Mouse (Mus musculus) kidney, postnatal 36 days (tissue): ENCODE data around the gene Cenpu.

Source experiments
- DNase-seq, 2 experiments: peaks; one replicate each; pipeline ENCODE4 v3.0.0; 2021 to 2022; ENCODE audit warnings: mixed read lengths in 2 of 2

Gene Cenpu

DNA sequence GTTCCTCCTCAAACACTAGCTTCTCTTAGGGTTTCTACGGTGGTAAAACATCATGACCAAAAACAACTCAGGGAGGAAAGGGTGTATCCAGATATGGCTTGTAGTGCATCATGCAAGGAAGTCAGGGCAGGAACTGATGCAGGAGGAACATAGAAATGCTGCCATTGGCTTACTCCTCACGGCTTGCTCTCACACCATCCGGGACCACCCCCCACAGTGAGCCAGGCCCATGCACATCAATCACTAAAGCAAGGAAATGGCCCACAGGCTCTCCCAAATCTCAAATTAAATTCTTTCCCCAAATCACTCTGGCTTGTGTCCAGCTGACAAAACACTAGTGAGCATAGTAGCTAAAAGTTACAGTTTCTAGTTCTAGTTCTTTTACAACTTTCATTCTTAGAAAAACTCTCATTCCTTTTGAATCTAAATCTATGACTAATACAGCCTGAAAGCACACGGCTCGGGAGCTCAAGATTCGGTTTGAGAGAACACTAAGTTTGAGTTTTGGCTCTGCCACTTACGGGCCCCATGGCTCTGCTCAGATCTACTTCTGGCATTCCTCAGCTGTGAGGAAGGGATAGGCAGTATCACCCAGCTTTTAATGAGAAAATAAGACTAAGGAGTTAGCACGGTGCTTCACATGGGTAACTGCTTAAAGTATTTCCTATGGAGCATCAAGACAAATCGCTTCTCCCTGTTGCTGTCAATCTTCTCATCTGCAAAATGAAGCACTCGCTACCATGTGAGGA lies 49.3 kb downstream of the Cenpu start:
- no peak for DNase-seq

DNA sequence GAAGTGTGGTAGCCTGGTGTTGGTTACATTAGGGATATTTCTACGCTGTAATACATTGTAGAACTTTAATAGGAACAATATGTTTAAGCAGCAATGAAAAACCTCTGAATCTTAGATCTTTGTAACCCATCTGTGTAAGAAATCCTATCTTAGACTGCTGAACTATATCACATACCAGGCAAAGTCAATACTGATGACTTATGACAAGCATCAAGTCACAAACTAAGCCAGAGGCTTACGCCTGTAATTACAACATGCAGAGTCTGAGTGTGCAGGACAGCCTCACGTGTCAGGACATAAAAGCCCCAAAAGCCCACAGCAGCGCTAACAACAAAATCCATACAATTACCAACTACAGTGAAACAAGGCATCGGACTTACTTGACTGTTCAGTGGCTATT lies 51.8 kb downstream of the Cenpu start:
- no peak for DNase-seq

DNA sequence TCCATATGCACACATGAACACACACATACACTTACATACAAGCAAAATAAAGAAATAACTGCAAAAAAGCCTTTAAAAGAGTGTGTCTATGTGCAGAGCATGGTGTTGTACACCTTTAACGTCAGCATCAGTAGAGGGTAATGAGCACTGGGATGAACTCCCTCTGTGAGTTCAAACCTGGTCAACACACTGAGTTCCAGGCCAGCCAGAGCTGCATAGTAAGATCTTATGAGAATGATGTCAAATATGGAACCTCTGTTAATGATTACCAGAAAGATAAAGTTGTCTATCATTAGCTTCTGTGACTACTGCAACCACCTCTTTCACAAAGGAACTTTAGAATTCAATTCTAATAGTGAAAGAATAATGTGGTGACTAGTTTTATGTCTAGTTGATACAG lies 55.1 kb downstream of the Cenpu start:
- no peak for DNase-seq

DNA sequence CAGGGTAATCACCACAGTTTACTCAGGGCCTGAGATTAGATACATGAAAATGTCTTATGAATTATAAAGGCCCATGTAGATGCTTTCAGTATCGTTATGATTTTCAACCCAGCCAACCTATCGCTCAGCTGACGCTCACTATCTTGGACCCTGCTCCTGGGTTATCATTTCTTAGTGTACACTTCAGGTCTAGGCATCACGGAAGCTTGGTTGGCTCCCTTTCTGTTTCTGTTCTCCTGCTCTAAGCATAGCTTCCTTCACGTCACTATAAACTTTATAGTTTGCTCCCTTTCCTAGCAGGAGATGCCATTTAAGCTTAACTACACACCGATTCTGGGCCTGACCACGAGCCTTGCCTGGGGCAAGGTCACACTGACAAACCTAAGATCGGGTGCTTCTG lies 59.7 kb downstream of the Cenpu start:
- no peak for DNase-seq

DNA sequence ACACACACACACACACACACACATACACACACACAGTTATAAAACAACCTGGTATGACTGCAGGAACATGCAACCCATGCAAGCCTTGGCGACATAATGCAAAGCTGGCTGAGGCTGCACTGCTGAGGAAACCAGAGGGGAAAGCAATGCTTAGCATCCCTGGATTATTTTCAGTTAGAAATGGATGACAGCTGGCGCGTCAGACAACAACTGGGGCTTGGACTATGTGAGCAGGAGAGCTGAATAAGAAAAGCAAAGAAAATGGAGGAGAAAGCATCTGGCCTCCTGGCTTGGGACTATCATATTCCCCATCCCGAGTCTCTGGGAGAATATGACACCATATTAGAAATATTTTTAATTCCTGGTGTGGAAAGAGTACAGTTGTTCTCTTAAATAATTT lies 61.1 kb downstream of the Cenpu start:
- DNase-seq: no peak

DNA sequence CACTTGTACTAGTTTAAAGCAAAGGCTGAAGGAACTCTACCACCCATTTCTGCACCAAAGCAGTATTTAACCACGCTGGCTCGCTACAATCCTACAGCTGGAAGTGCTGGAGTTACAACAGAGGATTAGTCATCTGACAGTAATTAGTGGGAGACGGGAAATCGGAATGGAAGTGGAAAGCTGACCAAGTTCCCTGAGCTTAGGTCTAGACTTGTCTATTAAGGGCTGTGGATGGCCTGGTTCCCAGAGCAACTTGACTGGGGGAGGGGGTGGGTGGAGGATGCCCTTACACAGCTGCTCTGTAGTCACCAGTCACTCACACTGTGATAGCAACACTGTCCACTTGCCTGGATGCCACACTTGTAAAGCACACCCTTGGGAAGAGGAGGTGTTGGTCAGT lies 61.5 kb downstream of the Cenpu start:
- DNase-seq: peak; percentile 24 to 26

DNA sequence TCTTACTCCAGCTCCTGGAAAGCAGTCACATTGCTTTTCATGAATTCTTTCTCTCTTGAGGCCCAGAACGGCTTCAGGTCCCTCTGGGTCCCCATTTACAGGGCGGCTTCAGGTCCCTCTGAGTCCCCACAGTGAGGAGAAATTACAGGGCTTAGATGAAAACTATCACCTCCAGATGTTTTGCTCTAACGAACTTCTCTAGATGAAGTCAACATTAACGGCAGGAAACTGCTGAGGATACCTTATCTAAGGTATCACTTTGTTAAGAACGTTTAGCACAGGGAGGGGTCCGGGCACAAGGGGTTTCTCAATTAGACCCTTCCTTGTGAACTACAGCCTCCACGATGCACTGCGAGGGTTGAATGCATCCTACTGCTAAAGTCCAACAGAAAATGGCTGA lies 64.1 kb downstream of the Cenpu start:
- peak in 1 of 2 experiments; percentile 10 for DNase-seq

DNA sequence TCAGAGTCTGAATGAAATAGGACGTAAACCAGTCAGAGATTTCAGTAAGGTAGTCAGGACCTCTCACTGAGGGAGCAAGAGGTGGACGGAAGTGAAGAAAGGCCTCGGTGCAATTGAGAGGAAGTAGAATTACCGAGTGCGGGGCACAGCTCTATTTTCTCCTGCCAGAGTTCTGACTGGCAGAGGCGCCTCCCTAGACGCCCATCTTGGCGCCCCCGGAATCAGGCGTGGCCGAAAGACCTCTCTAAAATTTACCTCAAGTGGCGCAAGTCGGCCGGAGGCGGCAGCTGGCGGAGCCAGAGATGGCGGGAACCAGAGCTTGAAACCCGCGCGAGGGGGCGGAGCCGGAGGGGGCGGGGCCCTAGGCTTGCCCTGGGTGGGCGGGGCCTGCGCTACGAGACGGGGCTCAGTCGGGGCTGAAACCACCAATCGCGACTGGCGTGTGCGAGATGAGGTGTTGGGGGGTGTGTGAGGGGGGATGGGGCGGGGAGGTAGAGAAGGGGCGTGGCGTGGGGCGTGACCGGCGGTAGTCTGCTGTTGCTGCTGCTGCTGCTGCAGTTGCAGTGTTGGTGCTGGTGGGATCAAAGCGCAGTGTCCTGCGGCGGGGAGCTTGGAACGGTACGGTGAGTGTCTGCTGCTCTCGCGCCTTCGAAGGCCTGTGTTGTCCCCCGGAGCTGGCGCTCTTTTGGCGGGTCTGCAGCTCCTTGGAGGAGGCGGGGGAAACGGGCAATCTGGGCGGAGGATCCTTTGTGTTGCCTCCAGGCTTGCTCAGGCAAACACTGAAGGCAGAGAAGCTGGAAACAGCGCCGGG lies 65.3 kb downstream of the Cenpu start, which contains the start of the genes Primpol and Casp3:
Gene Primpol (minus strand): TSS at position 334 of the 811 bp plus-strand sequence.
Gene Casp3 (plus strand): TSS at position 413 of the 811 bp plus-strand sequence.
- DNase-seq: peak; percentile 97 to 99

DNA sequence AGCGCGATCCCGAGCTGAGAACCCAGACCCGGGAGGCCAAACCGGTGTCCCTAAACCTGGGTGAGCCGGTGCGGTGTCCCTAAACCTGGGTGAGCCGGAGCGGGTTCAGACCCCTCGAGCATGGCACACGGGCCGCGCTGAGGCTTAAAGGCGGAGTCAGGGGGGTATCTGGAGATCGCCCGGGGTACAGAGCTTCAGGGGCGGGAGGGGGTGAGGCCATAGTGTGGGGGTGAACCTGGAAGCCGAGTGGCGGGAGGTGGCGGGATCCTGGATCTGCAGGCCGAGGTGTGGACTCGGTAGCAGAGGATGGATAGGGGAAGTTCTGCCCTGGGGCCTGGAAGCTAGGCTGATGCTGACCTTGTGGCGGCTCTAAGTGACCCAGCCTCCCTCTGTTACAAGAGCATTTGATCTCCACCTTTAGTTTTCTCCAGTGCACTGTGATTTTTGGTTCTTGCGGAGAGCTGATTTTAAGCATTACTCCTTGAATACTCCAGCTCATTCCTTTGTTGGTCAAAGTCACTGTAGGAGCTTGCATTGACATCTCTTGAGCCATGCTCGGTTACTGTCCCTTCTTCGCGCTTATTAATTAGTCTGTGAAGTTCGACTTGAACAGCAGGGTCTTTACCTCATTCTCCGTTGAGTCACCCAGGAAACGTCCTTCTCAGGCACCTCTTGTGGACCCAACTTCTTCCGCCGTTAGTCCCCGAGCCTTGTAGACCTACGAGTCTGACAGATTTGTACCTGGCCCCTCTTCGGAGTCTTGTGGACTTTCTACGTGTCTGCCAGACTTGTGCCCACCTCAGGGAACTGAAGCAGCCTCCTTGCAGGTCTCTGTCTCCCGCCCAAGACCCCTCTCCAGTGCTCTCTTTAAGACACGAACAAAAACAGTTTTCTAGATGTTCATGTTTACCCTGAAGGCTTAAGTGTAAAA lies 66.1 kb downstream of the Cenpu start:
- peak in 1 of 2 experiments; percentile 19 for DNase-seq

DNA sequence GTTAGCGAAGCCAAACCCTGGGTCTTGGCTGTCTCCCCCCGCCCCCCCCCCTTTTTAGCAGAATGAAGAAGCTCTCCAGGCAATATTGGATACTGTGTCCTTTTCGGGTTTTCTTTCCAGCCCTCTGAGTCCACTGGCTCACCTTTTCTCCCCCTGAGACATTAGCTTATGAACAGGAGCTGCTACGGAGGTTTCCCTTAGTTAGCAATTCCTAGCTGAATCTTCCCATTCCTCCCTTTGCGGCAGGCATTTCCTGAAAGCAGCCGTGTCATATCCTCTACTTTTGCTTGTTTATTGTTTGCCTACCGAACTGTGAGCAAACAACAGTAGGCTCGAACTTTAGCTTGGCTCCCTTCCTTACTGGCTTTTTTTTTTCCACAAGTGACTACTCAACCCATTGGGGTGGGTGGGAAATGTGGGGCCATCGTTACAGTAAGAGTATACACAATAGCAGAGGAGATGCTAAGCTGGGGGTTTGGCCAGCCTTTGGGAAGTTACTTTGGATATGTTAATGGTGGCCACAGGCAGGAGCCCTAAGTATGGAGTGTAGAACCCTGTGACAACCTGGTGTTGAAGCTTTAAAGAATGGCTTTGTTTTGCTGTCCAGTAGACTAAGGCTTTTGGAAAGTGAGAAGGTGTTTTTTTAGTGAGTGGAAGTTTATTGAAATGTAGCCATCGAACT lies 67.0 kb downstream of the Cenpu start:
- peak; percentile 24 to 32 for DNase-seq

DNA sequence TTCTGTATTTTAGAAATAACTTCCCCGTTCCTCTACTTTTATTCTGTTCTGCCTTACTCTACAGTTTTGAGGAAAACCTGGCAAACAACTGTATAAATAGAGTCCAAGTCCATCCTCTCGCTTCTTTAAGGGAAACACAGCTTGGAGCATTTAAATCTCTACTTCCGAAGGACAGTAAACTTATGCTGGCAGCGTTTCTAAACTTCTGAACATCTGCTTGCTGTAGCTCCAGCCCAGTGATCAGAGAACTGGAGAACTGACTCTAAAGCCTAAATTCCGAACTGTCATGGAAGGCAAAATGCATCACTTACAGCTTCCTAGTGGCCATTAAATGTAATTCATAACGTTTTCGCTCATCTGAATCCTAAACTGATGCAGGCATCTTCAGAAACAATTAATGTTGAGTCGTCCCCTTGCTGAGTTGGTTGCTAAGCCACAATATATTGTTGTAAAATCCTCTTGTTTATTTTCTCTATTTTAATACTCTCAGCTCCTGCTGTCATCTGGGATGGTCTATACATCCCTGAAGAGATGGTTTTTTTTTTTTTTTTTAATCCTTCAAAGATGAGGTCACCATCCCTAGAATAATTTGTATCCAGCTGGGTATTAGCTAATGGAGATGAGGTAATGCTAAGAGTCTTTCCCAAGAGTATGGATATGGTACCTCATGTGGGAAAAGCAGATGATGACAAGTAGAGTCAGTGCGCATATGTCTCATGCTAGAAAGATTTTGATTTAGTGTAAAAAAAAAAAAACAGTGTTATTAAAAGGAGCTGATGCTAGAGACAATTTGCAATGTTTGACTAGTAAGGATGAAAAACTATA lies 70.8 kb downstream of the Cenpu start:
- DNase-seq: no peak

DNA sequence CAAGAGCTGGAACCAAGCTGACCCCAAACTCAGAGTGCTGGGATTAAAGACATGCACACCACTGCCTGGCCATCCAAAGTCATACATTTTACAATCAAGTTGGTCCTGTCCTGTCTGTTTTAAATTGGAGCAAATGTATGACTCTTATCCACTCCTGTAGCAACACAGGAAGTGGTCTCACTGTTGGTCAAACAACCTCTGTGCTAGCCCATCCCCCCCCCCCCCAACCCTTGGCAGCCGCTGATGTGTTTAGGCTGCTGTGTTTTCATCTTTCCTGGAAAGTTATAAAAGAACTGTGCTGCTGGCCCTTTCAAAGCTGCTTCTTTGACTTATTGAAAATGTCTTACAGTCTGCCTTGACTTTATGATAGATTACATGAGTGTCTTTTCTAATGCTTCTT lies 73.3 kb downstream of the Cenpu start:
- no peak for DNase-seq

DNA sequence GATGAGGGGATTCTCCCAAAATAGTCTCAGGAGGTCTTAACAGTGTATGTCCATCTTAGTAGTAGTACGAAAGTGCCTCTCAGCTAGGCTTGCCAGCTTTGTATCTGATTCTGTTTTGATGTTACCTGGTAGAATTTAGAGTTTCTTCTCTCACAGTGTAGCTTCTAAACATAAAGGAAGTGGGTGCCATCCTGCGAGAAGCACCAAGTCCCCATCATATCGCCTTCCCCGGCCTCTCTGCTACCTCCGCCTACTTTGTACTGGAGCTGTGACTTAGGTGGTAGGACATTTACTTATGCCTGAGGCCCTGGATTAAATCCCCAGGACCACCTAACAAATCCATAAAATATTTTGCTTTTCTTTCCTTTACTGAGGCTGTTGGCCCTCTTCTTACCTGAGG lies 74.8 kb downstream of the Cenpu start:
- DNase-seq: no peak

DNA sequence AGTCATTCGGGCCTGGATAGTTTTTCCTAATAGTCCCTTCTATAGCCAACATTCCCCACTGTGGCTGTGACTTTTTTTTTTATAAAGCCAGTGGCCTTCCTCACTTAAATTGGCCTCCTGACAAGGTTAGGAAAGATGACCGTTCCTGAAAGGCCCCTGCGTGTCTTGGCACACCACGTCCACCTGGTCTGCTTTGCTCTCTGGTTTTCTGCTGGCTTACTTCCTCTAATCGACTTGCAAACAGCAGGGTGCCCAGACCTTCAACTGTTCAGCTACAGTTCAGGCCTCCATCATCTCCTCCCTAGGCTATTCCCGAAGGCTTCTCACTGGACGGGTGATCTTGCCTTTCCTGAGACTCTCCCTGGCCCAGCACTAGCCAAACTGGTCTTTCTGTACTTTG lies 76.1 kb downstream of the Cenpu start:
- DNase-seq: peak in 1 of 2 experiments; percentile 28

DNA sequence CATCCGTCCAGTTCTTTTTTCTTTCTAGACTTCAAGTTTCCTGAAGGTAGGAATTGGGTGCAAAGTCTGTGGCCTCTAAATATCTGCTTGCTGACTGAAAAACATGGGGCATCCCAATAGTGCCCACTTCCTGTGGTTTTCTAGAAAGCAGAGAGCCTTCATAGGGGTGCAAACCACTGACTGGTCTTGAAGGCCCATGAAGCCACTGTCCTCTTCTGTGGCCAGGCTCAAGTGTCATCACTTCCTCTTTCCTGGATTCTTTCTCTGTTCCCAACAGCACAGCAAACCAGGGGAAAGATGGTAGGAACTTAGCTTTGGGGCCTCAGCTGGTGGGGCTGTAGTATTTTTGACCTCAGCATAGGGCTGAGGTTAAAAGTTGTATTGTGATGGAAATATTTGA lies 76.8 kb downstream of the Cenpu start:
- no peak for DNase-seq
